Mouse (Mus musculus): ENCODE data around the gene Mllt3. TPM values are rescaled to one million over a fixed set of nuclear protein-coding genes. Genes with fewer than 3 reads are reported as not detected.

Gene Mllt3
- polyA plus RNA-seq, 1 experiment from 2014 or later: 34.8 TPM

- Histone ChIP-seq H3K4me2 (ENCODE audit: low read depth, low read length) (no peak overlapping the region), H3K4me3 (ENCODE audit: low read depth, low read length) (no peak overlapping the region), H3K4me1 (ENCODE audit: insufficient read depth) (no peaks in the 10 kb centered on the region; the same call in 1 of the 2 replicates), H3K27ac (ENCODE audit: low read depth) (no peak overlapping the region), H3K27me3 (ENCODE audit: insufficient read depth, low read length) (no peaks in the 10 kb centered on the region), H3K9ac (replicated peaks) (no peak overlapping the region), H3K36me3 (replicated peaks; ENCODE audit: insufficient read depth, low read length) (no peaks in the 10 kb centered on the region), H3K9me3 (ENCODE audit: low read length) (no peaks in the 10 kb centered on the region)
- ATAC-seq (no peak), DNase-seq (no peak)
- TF ChIP-seq EP300 (IDR thresholded peaks at IDR 0.05; ENCODE audit: low read depth): no peak
- no peak for TF ChIP-seq CTCF (IDR thresholded peaks at IDR 0.05; ENCODE audit: low read depth)
- WGBS (ENCODE audit: insufficient replicate concordance): 83% methylated on average over 2 of the region's 2 CpGs
These were observed 96.8 kb downstream of the Mllt3 start for GRCm38 (mm10) chr4:87936326-87936725.

GRCm38 (mm10) chr4:87933701-87934337 is 99.3 kb downstream of the Mllt3 start:
- no peak overlapping the region for H3K4me3 ChIP-seq (ENCODE audit: low read depth, low read length)
- TF ChIP-seq CTCF (IDR thresholded peaks at IDR 0.05; ENCODE audit: low read depth) (no peak), EP300 (IDR thresholded peaks at IDR 0.05; ENCODE audit: low read depth) (no peak)
- H3K27me3 ChIP-seq (ENCODE audit: insufficient read depth, low read length): no peaks in the 10 kb centered on the region
- 78% methylated on average over 4 of the region's 4 CpGs for WGBS (ENCODE audit: insufficient replicate concordance)
- no peak for ATAC-seq
- H3K9me3 ChIP-seq (ENCODE audit: low read length): no peaks in the 10 kb centered on the region
- no peak for DNase-seq
- H3K27ac ChIP-seq (ENCODE audit: low read depth): no peak overlapping the region
- H3K9ac ChIP-seq (replicated peaks): no peak overlapping the region
- no peaks in the 10 kb centered on the region; the same call in 1 of the 2 replicates for H3K4me1 ChIP-seq (ENCODE audit: insufficient read depth)
- no peak overlapping the region for H3K4me2 ChIP-seq (ENCODE audit: low read depth, low read length)
- no peaks in the 10 kb centered on the region for H3K36me3 ChIP-seq (replicated peaks; ENCODE audit: insufficient read depth, low read length)

- Histone ChIP-seq H3K4me3 (ENCODE audit: low read depth, low read length) (no peak overlapping the region), H3K4me2 (ENCODE audit: low read depth, low read length) (peak overlapping the region; percentile 38), H3K4me1 (ENCODE audit: insufficient read depth) (no peaks in the 10 kb centered on the region; the same call in 1 of the 2 replicates), H3K9ac (replicated peaks) (no peak overlapping the region), H3K9me3 (ENCODE audit: low read length) (no peaks in the 10 kb centered on the region), H3K27me3 (ENCODE audit: insufficient read depth, low read length) (no peaks in the 10 kb centered on the region), H3K27ac (ENCODE audit: low read depth) (peak overlapping the region; percentile 22; the same call in 1 of the 2 replicates), H3K36me3 (replicated peaks; ENCODE audit: insufficient read depth, low read length) (no peaks in the 10 kb centered on the region)
- peak; percentile 87 for TF ChIP-seq EP300 (IDR thresholded peaks at IDR 0.05; ENCODE audit: low read depth)
- TF ChIP-seq CTCF (IDR thresholded peaks at IDR 0.05; ENCODE audit: low read depth): no peak
- WGBS (ENCODE audit: insufficient replicate concordance): 66% methylated on average over 8 of the region's 8 CpGs
- DNase-seq (no peak), ATAC-seq (peak; percentile 91)
These were observed 102.6 kb downstream of the Mllt3 start for GRCm38 (mm10) chr4:87930356-87931245.

- Histone ChIP-seq H3K27me3 (ENCODE audit: insufficient read depth, low read length) (no peaks in the 10 kb centered on the region), H3K4me1 (ENCODE audit: insufficient read depth) (no peaks in the 10 kb centered on the region), H3K4me3 (ENCODE audit: low read depth, low read length) (no peak overlapping the region), H3K36me3 (replicated peaks; ENCODE audit: insufficient read depth, low read length) (no peaks in the 10 kb centered on the region), H3K4me2 (ENCODE audit: low read depth, low read length) (no peak overlapping the region), H3K27ac (ENCODE audit: low read depth) (no peak overlapping the region), H3K9me3 (ENCODE audit: low read length) (no peaks in the 10 kb centered on the region), H3K9ac (replicated peaks) (no peak overlapping the region)
- TF ChIP-seq EP300 (IDR thresholded peaks at IDR 0.05; ENCODE audit: low read depth): no peak
- TF ChIP-seq CTCF (IDR thresholded peaks at IDR 0.05; ENCODE audit: low read depth): no peak
- no peak for DNase-seq
- no peak for ATAC-seq
- WGBS (ENCODE audit: insufficient replicate concordance): 74% methylated on average over 3 of the region's 3 CpGs
These were observed 104.5 kb downstream of the Mllt3 start for GRCm38 (mm10) chr4:87928603-87929199.

GRCm38 (mm10) chr4:87927354-87927753 is 105.8 kb downstream of the Mllt3 start:
- 77% methylated on average over 10 of the region's 10 CpGs for WGBS (ENCODE audit: insufficient replicate concordance)

GRCm38 (mm10) chr4:87920664-87921063 is 112.5 kb downstream of the Mllt3 start:
- no peak for TF ChIP-seq EP300 (IDR thresholded peaks at IDR 0.05; ENCODE audit: low read depth)
- no peak for TF ChIP-seq CTCF (IDR thresholded peaks at IDR 0.05; ENCODE audit: low read depth)
- no peaks in the 10 kb centered on the region for H3K27me3 ChIP-seq (ENCODE audit: insufficient read depth, low read length)
- no peak overlapping the region for H3K27ac ChIP-seq (ENCODE audit: low read depth)
- H3K36me3 ChIP-seq (replicated peaks; ENCODE audit: insufficient read depth, low read length): no peaks in the 10 kb centered on the region
- H3K9me3 ChIP-seq (ENCODE audit: low read length): no peaks in the 10 kb centered on the region
- DNase-seq (no peak), ATAC-seq (no peak)
- H3K4me3 ChIP-seq (ENCODE audit: low read depth, low read length): no peak overlapping the region
- WGBS (ENCODE audit: insufficient replicate concordance): 77% methylated on average over 8 of the region's 8 CpGs
- H3K9ac ChIP-seq (replicated peaks): no peak overlapping the region
- no peak overlapping the region for H3K4me2 ChIP-seq (ENCODE audit: low read depth, low read length)
- no peaks in the 10 kb centered on the region for H3K4me1 ChIP-seq (ENCODE audit: insufficient read depth)

More at GRCm38 (mm10) chr4:87927354-87927753, 105.8 kb downstream of the Mllt3 start:
- H3K9me3 ChIP-seq (ENCODE audit: low read length): no peaks in the 10 kb centered on the region
- no peaks in the 10 kb centered on the region for H3K4me1 ChIP-seq (ENCODE audit: insufficient read depth)
- H3K27me3 ChIP-seq (ENCODE audit: insufficient read depth, low read length): no peaks in the 10 kb centered on the region
- H3K36me3 ChIP-seq (replicated peaks; ENCODE audit: insufficient read depth, low read length): no peaks in the 10 kb centered on the region
- no peak overlapping the region for H3K9ac ChIP-seq (replicated peaks)
- no peak overlapping the region for H3K4me2 ChIP-seq (ENCODE audit: low read depth, low read length)
- no peak overlapping the region for H3K4me3 ChIP-seq (ENCODE audit: low read depth, low read length)
- DNase-seq: no peak
- TF ChIP-seq EP300 (IDR thresholded peaks at IDR 0.05; ENCODE audit: low read depth) (no peak), CTCF (IDR thresholded peaks at IDR 0.05; ENCODE audit: low read depth) (no peak)
- ATAC-seq: no peak
- H3K27ac ChIP-seq (ENCODE audit: low read depth): no peak overlapping the region
